Mouse (Mus musculus): ENCODE measurements around the gene Abr. TPM values are rescaled to one million over a fixed set of nuclear protein-coding genes. Genes with fewer than 3 reads are reported as not detected.

Abr gene
- total RNA-seq, 2 experiments from 2014 or later: 502 to 515 TPM

DNA sequence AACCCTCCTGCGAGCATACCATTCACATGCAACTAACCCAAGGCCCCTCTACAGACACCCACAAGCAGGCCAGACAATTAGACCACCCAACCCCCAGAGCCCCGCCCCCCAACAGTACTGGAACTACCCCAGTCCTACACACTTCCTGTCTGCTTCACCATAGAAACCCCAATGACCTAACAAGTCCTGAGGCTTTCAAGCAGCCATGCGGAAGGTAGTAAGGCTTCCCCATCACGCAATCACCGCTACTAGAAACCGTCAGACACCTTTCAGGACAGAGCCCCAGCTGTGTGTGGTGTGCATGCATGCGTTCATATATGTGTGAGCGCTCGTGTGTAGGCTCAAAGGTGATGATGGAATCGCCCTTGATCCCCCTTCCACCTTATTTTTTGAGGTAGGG lies 165.2 kb downstream of the Abr start:
- DNase-seq: no peak

GRCm38 (mm10) chr11:76456233-76456632 lies 165.9 kb downstream of the Abr start:
- peak; percentile 77 to 79 for DNase-seq

DNA sequence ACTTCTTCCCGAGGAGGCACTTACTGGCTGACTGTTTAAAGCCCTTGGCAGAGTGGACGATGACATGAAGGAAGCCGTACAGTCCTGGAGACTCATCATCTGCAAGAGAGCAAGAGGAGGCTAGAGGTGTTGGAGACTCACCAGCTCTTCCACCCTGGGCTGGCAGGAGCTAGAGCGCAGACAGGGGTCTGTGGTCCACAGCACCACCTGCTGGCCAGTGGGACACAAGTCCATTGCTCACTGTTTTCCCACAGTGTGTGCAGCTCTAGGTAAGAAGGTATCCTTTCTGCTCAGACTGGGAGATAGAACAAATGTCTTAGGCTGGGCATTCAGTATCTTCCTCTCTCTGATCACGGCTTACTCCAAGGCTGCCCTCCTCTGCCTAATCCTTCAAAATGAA lies 167.6 kb downstream of the Abr start:
- DNase-seq: peak; percentile 69 to 72

- DNase-seq: peak; percentile 62 to 68
Measured at GRCm38 (mm10) chr11:76450202-76450561, 171.9 kb downstream of the Abr start.

DNA sequence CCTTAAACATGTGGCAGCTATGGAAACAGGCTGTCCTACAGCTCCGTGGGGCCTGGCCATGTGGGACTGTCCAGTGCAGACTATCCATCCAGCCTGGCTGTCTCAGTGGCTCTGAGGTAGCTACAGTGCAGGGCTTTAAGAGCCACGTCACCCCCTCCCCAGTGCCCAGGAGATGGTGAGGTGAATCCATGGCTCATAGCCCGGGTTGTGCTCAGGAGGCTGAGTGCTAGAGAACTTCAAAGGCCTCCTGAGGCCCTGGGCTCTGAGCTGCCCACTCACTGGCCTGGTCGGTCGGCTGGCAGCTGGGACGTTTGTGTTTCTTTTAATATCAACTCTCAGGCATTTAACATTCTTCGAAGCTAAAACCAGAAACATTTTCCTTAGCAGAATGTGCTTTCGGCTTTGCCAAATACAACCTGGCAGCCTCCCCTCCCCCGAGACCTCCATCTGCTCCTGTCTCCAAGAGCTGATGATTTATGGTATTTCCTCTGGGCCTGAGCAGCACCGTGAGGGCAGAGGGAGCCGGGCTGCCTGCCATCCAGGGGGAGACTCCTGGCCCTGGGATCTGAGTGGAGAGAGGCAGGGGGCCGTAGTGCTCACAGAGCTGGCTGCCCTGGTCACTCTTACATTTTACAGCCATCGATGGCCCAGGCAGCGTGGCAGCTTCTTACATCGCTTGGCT lies 172.5 kb downstream of the Abr start:
- DNase-seq: peak; percentile 82

GRCm38 (mm10) chr11:76446251-76446650 lies 175.9 kb downstream of the Abr start:
- no peak for DNase-seq

GRCm38 (mm10) chr11:76445459-76445858 lies 176.7 kb downstream of the Abr start:
- no peak for DNase-seq

GRCm38 (mm10) chr11:76439666-76440065 lies 182.4 kb downstream of the Abr start:
- peak; percentile 64 to 65 for DNase-seq

GRCm38 (mm10) chr11:76436864-76437437 lies 185.2 kb downstream of the Abr start:
- DNase-seq: no peak

- no peak for DNase-seq
Measured at GRCm38 (mm10) chr11:76436009-76436408, 186.1 kb downstream of the Abr start.

DNA sequence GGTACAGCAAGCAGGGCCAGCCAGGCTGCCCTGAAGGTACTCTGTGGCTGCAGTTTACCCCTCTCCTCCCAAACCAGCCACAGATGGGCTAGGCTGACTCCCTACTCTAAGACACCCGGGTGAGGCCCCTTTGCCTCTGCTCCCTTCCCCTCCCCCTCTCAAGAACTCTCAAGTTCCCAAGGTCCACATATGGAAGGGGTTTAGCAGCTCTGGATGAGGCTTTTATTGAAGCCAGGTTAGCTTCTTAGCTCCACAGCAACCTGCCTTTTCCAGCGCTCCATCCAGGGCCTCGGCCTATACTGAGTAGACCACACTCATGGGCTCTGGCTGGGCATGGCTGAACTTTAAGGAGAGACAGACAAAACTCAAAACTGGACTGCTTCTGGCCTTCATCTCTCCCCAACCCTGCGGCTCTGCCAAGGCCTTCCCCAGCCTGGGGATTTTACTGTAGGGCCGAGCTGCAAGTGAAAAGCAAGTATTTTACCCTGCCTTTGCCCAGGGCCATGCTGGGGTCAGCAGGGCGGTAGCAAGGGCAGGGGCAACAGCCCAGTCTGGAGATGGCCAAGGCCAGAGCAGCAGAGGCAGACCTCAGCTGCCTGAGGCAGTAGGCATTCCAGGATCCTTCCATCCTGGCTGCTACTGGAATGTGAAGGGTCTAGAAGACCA lies 192.0 kb downstream of the Abr start:
- DNase-seq: no peak

- DNase-seq: no peak
Measured at GRCm38 (mm10) chr11:76429556-76429955, 192.6 kb downstream of the Abr start.

GRCm38 (mm10) chr11:76429046-76429445 lies 193.1 kb downstream of the Abr start:
- no peak for DNase-seq

GRCm38 (mm10) chr11:76427781-76428180 lies 194.3 kb downstream of the Abr start:
- DNase-seq: no peak

DNA sequence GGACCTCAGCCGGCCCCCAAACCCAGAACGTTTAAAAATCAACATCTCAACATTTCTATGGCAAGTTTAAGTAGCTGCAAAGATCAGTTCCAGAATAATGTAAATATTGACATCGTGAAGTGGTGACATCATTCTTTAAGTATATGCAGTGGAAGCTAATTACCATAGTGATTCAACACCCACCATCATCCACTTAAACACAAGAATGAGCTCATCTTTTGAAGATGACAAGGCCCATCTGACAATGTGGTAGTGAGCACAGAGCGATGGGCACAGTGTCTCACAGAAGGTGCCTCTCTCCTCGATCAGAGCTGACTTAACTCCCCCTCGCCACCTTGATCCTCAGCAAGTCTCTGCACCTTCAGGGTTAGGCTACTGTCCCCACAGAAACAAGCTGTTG lies 196.4 kb downstream of the Abr start:
- no peak for DNase-seq

GRCm38 (mm10) chr11:76420896-76421295 lies 201.2 kb downstream of the Abr start:
- peak in 1 of 2 experiments; percentile 3 for DNase-seq

DNA sequence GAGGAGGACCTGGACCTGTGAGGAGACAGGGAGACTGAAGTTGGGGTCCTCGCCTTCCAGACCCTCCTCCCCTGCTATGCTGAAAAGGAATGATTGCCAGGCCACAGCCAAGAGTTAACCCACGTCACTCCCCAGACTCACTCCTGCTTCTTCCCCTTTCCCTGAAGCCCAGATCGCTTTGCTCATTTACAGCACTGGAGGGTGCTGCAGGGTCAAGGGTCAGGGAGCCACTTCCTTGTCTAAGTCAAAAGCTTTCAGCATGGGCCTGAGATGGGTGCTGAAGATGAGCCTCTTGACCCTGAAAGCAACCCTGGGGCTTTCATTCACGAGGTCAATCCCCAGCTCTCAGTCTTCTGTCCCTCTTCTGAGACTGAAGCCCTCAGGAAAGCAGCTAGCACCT lies 202.9 kb downstream of the Abr start:
- DNase-seq: peak in 1 of 2 experiments; percentile 2

DNA sequence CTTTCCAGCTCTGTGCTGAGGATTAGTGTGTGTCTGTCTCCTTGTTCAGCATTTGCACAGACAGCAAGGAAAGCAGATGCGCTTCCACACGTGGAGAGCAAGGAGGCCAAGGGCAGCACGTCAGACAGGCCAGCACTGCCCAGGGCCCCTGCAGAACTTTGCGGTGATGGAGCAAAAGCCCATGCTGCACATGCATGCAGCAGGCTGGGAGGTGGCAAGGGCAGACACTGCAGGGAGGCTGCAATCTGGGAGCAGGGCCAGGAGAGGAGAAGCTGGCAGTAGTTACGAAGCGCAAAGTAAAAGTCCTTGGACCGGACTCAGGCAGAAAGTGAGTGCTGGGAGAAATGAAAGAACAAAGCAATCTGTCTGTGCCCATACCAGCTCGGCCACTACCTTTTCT lies 203.7 kb downstream of the Abr start:
- DNase-seq: peak; percentile 51 to 56

DNA sequence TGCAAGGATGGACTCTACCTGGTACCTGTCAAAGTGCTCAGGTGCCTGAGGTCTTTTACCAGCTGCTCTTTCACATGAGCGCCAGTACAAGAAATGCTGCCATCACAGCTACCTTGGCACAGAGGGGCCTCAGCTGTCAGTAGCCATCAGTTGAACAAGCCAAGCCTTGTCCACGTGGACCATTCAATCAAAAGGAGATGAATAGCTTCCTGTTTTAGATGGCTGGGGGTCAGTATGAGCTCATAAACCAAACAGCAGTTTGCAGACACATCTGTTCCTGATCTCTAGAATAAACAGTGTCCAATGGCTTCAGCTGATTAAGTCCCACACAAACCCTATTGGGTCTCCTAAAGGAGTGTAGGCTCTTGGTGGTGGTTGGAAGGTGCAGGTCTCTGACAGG lies 206.1 kb downstream of the Abr start:
- DNase-seq: no peak

DNA sequence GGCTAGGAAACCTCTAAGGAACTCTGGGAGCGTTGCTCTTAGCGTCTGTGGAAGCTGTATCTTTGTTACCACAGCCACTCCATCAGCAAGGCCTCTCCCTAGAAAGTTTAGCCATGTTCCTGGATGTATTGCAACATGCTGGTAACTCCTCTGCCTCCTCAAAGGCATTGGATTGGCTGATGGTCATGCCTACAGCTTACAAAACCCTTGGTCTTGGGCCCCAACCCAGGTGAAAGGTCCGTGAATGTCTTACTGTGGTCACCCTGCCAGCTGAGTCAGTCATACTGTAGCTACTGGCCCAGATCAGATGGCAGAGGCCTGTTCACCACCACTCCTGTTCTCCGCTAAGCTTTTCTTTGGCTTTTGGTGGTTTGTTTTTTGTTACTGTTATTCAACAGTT lies 207.1 kb downstream of the Abr start:
- DNase-seq: no peak

DNA sequence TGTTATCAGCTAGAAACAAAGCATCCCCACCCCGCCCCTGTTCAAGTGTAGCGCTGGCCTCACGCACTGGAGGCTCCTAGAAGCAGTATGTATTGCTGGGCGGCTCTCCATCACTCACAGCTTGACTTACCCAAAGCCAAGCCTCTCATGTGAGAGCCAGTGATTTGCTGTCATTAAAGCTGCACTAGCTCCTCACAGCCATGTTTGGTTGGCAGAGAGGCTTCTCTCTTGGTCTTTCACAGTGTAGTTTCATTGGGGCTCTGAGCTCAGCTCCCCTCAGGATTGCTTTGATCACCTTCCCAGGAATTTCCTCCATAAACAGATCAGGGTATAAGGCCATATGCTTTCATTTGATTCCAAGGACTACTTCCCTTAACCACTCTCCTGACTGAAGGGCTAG lies 208.9 kb downstream of the Abr start:
- DNase-seq: no peak

GRCm38 (mm10) chr11:76410826-76411225 lies 211.3 kb downstream of the Abr start:
- DNase-seq: no peak

- DNase-seq: peak; percentile 95 to 97
Measured at GRCm38 (mm10) chr11:76406702-76407583, 215.2 kb downstream of the Abr start, which contains the start of gene Timm22. TSS of gene Timm22 (plus strand) at chr11:76406952.
